Mouse (Mus musculus) hematopoietic stem cell, adult 5-6 weeks (primary cell): ENCODE measurements around the gene Cdkal1. TPM values are rescaled to one million over a fixed set of nuclear protein-coding genes. Genes with fewer than 3 reads are reported as not detected.

Source experiments
- ATAC-seq, 2 experiments: fragments of 125-278 bp in 1 of 2; replicated peaks in 1 of 2; 2 replicates each; pipeline ENCODE4 v1.8.0; 2016 to 2017; ENCODE audit warnings: inconsistent platforms in 2 of 2, mild to moderate bottlenecking in 2 of 2, moderate number of reproducible peaks in 2 of 2, low read depth in 1 of 2, moderate TSS enrichment in 1 of 2; ENCODE audit not compliant: low FRiP score in 2 of 2, poor library complexity in 2 of 2, severe bottlenecking in 2 of 2, insufficient read depth in 1 of 2, low TSS enrichment in 1 of 2
- total RNA-seq: library from RNA; stranded (forward); fragments of 172-1452, 232-1000 nt; gene quantifications from 2 replicates; pipeline ENCODE4 v1.2.3, GENCODE M21; 2017

The Cdkal1 gene
- total RNA-seq, 1 experiment from 2014 or later = 57.8 TPM

DNA sequence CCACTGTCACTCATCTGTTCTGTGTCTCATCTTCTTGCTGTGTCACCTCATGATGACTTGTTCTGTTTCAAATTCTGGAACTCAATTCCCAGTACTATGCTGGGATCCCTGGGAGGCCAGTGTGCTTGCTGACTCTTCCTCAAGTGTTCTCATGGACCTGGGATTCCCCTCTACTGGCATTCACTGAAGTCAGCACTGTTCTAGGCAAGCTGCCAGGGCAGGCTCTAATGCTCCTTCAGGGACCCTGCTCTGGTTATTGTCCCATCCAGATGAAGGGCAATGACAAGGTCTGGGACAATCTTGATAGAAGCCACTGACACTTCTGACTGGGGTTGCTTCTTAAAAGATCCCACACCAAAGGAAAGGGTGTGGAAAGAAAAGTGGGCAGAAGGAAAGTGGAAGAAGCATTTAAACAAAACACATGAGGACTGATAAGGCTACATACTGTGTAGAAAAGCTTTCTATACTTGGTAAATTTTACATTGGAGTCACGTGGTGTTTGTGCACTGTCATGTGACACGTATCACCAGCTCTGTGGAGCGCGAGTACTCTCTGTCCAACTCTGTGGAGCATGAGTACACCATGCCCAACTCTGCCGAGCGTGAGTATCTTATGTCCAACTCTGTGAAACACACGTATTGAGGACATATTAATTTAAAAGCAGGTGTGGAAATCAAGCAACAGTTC, 227.9 kb downstream of the Cdkal1 start:
- no peak for ATAC-seq

DNA sequence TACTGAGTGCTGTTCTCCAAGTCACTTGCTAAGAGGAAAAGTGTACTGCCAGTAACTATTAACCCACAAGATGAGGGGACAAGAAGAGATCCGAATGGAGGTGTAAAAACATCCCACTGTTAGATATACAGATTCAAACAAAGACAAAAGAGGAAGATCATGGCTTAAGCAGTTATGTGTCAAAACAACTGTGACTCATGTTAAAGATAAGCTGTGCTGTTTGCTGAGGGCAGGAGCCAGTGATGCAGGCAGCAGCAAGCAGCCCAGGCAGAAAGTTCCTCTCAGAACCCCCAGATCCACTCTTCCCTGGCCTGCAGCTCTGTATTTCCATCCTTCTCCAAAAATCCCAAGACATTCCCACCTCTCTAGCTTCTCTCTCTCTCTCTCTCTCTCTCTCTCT, 230.5 kb downstream of the Cdkal1 start:
- ATAC-seq = no peak

DNA sequence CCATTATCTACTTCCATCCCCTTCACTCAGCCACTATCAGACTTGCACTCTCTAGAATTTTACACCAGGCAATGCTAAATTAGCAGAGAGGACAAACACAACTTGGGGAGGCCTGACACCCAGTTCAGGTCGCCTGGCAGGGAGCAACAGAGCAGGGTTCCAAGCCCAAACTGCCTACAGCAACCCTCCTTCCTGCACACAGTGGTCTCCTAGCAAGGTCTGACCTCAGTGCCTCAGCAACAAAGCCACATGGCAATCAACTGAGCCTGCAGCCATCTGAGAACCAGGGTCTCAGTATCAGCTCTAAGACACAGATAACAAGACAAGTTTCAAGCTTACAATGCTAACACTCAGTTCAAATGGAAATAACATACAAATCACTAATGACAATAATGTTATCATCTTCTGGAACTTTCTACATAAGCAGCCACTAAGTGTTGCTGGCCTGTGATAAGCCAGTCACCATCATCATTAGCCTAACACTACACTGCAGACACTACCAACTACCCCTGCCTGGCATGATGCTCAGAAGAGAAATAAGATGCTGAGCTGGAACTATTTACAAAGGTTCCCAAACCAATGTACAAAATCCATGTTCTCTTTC, 231.7 kb downstream of the Cdkal1 start:
- ATAC-seq = no peak

DNA sequence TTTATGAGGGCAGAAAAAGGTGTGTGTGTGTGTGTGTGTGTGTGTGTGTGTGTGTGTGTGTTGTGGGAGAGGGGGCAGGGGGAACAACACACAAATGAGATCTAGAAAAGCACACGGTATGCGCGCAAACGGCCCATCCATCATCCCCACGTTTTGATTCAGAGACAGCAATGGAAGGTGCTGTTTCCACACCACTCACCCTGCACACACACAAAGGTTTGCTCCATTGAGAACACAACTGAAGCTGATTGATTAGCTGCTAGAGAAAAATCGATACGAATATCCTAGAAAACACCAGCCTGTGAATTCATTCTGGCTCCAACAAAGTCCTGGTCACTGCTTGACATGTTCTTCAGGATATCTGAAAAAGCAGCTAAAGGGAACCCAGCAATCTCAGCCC, 233.6 kb downstream of the Cdkal1 start:
- ATAC-seq = no peak

DNA sequence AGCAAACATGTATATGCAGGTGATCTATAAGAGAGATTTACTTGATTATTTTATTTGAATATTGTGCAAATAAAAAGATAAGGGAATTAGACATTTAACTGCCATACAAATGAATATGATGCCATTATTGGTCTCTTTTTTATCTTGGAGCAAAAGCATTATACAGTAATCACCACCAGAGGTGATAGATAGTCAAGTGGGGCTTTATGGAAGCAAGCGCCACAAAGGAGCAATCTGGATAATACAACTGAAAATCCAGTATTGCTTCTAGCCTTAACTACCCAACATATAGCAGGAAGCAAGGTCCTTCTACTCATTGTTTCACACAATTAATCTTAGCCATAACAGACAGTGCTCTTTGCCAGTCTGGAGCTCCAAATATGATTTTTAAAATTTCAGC, 234.1 kb downstream of the Cdkal1 start:
- ATAC-seq = no peak

DNA sequence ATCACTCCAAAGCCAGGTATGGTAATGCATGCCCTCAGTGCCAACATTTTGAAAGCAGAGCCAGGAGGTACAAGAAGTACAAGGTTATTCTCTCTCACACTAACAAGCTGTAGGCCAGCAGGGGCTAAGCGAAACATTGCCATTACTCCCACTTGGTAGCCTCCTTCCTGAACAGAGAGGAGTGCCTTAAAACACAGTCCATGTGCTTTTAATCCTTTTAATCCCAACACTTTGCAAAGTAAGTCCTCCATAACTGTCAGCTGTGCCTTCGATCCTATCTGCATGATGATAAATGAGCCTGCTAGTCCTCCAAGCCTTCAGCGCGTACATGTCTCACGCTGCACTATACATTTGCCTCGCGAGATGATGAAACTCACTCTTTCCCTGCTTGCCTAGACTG, 234.6 kb downstream of the Cdkal1 start:
- ATAC-seq = no peak

DNA sequence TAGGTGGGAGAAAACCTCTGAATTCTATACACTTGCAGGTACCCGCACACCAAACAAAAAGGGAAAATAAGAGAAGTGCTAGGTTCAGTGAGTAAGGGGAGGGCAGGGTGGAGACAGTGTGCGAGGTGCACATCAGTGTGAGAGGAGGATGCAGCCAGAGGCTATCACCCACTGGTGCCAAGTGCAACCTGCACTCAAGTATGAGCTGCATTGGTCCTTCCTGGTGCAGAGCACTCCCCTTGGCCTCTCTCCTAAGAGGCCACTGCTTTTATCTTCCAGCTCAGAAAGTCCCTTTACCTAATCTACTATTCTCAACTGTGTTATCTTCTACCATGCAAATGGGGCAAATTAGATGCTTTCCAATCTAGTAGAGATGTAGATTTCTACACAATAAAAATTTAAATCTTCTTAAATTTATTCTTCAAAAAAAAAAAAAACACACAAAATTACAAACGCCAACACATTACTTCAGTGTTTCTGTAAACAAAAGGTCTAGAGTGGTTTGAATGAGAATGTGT, 238.8 kb downstream of the Cdkal1 start:
- ATAC-seq = no peak

DNA sequence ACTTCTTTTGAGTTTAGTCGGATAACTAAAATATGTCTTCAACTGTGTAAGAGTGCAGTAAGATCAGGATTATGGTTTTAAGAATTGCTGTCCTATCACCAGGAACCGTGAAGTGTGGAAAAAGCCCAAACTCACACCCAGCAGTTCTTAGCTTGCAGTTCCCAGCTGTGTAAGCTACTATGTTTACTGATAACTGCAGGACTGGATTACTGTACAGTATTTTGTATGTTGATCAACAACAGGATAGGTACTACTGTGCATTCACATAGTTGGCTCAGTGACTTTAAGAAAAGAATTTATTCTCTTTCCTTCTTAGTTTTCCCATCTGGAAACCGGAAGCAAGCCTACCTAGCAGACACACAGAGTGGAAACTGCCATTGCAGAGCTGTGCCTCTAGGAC, 239.5 kb downstream of the Cdkal1 start:
- no peak for ATAC-seq

DNA sequence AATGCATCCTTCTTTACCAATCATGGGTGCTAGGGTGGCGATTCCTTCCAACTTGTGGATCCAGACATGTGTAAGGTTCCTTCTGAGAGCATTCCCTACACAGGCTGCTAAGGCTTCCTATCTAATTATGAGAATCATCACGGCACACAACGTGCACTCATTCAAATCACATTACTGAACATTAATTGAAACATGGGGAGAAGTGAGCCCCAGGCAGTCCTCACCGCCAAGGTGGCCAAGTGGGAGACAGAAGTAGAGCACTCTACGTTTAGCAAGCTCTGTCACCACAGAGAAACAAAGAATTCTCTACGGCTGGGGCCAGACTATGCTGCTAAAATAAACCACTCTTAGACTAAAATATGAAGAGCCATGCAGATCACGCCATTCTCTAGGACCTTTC, 240.4 kb downstream of the Cdkal1 start:
- no peak for ATAC-seq

DNA sequence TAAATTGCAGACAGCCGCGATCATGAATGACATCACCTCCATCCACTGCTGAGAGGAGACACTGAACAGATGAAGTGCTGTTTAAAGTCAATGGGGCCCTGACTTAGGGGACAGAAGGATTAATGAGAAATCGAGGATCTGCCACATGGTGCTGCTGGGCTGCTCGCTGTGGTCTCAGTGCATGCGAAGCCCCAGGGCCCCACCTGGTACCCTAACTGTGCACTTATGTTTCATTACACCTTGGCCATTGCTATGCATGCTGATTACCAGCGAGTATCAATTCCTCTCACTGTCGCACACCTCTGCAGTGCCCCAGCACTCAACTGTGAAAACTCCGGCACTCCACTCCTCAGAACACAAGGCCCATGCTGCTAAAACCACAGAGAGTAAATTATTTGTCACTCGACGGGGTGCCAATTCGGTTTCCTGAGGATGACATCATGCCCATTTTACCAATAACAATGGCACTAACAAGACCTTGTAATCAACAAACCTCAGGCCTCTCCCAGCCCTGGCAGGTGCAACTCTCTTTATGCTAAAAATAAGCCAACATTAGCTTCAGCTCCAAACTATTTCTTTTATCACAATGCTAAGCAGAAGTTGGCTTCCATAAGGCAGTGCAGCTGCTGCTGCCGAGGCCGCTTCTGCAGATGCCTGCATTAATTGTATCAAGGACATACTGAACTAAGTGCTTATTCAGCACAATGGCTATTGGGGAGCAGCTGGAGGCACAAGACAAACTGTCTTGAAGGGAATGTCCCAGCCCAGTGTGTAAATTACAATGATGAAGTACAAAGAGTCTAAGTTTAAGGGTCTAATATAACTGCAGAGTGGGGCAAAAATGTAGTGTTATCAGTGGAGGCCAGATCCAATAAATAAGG, 245.2 kb downstream of the Cdkal1 start:
- ATAC-seq = no peak

DNA sequence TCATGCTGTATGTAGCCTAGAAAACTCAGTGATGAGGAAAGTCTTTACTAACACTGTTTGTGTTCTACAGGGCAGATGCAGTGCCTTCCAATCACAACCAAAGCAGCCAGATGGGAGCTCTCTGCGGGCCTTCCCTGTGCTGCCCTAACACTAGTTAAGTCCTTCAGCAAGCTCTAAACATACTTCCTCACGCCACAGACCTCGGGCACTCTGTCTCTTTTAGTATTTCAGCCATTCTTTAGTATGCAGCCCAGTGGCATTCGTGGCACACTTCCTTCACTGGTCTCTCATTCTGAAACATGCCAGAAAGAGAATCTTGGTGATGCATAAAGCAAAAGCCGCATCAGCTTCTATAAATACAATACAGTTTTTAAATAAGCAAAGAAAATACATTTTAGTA, 246.0 kb downstream of the Cdkal1 start:
- no peak for ATAC-seq

DNA sequence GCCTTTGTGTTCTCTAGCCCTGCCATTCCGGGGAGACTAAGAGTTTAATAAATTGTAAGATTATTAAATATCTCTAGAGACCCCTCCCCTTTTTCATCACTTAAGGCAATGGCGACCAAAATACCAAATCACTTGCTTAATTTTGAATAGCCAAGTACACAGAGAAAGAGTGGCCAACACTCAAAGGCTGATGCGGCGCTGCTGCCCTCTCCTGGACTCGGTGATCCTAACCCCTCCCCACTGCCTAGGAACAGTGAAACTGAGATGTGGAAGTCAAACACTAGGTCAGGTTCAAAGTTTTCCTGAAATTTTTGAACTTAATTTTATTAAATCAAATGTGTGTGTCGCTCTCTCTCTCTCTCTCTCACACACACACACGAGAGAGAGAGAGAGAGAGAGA, 251.2 kb downstream of the Cdkal1 start:
- peak; percentile 85 to 87 for ATAC-seq

DNA sequence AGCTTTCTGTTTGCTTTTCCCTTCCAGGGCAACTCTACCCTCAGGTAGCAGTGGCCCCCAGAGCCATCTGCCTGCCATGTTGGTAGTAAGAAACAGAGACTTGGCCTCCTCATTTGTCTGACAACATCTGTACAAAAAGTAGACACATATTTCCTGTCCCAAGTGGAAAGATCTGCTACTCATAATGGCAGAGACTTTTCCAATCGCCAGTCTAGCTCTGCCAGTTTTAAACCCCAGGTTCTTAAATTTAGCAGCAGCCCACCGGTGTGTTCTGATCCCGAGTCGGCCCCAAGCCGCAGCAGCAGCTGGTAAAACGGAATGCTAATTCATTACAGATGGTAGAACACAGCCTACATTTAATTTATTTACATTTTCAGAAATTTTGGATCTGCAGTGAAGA, 251.9 kb downstream of the Cdkal1 start:
- no peak for ATAC-seq

DNA sequence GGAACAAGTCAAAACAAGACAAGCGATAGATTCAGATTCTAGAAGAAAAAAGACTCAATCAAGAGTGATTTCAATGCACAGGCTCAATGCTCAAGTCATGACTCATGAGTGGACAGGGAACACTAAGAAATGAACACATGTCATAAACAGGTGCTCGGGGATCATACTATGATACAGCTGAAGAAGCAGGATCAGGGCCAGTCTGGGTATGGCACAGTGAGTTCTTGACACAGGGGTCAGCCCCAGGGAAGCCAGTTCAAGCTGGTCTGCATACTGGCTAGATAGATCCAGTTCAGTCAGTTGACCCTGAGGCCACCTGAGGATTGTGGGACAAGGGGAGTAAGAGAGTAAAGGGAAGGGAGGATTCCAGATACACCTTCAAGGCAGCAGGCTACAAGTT, 254.4 kb downstream of the Cdkal1 start:
- no peak for ATAC-seq

DNA sequence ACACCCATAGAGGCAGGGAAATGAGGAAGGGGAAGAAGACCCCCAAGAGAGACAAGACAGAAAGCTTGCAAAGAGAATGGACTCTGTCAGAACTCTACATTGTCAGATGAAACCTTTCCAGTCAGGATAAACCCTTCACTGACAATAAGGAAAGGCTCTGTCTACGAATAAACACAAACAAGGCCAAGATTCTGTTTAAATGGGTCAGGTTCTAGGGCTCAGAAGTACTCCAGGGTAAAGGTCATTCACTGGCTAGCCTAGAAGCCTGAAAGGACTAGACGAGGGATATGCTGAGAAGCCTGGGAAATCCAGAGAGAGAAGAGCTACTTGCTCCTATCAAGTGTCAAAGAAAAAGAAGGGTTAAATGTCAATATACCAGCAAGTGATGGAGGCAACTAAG, 255.8 kb downstream of the Cdkal1 start:
- no peak for ATAC-seq

DNA sequence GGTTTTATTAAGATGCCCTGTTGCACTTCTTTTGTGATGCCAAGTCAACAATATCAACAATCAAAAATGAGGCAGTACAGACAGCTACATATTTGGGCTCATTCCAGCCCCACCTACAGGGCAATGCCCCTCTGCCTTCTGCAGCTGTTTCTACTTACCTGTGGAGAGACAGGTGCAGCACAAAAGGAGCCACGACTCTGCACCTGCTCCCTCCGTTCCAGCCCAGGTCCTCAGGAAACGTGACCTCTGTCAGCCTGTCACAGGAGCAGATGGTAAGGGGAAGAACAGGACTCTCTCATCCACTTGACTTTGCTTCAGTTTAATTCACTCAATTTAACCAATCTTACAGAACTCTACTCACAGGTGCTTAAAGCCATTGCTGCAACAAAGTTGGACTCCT, 258.7 kb downstream of the Cdkal1 start:
- no peak for ATAC-seq

DNA sequence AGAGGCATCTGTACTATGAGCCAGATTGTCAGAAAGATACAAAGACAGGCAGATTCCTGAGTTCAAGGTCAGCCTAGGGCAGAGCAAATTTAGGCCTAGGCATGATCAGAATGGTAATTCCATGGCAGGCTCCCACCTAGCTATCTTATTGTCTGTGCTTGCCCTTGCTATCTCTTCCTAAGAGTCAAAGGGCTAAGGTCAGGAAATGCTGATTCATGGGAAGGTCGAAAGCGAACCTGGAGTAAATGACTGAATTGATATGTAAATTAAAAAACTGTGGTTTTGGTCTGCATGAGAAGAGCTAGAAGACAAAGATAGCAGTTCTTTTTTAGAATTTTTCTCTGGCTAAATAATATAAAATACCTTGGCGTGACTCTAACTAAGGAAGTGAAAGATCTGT, 262.4 kb downstream of the Cdkal1 start:
- no peak for ATAC-seq

DNA sequence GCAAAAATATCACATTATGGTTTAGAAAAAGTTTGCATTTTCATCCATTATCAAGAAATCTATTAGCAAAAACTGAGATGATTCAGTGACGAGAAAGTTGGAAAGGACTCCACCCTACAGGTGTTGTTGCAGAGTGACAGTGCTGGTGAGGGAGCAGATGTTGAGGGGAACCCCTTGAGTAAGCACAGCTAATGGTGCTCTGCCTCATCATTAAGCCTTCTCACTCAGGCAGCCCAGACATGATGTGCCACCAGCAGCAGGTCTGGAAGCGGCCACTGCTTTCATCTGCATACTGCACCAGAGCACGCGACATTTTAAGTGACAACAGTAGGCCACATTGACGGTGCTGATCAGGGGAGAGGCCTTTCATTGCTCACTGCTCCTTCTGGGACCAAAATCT, 264.8 kb downstream of the Cdkal1 start:
- ATAC-seq = no peak
